Mouse (Mus musculus): ENCODE data around the gene Ubc. TPM values are rescaled to one million over a fixed set of nuclear protein-coding genes. Genes with fewer than 3 reads are reported as not detected.
"Not testable (repeated sequence)": the region's sequence is repeated elsewhere in the genome, so short reads cannot be mapped to it uniquely, and the experiment has no call there.

Ubc gene
- polyA plus RNA-seq, 1 experiment from 2014 or later: 1,103 TPM

GRCm38 (mm10) chr5:125418636-125419035, 28.6 kb upstream of the Ubc start:
- ATAC-seq (ENCODE audit: insufficient read depth): no peak
- no peak for TF ChIP-seq CTCF (IDR thresholded peaks at IDR 0.05; ENCODE audit: low read depth)

GRCm38 (mm10) chr5:125416183-125416582, 26.2 kb upstream of the Ubc start:
- whole genome bisulfite sequencing: 94% methylated on average over 8 of the region's 8 CpGs
- no peaks in the 10 kb centered on the region for H3K9me3 ChIP-seq (ENCODE audit: low read depth, low read length)
- H3K4me1 ChIP-seq (ENCODE audit: insufficient read depth): no peaks in the 10 kb centered on the region
- no peak overlapping the region for H3K4me2 ChIP-seq
- no peaks in the 10 kb centered on the region for H3K27me3 ChIP-seq (ENCODE audit: insufficient read depth, low read length)
- H3K27ac ChIP-seq (ENCODE audit: low read depth): no peak overlapping the region
- ATAC-seq (ENCODE audit: insufficient read depth) (no peak), DNase-seq (no peak)
- peaks cover 78% of the 10 kb centered on the region for H3K36me3 ChIP-seq (ENCODE audit: insufficient read depth)
- no peak overlapping the region for H3K4me3 ChIP-seq (ENCODE audit: low read depth, low read length)
- no peak overlapping the region for H3K9ac ChIP-seq
- no peak for TF ChIP-seq CTCF (IDR thresholded peaks at IDR 0.05; ENCODE audit: low read depth)

More at GRCm38 (mm10) chr5:125418636-125419035, 28.6 kb upstream of the Ubc start:
- Histone ChIP-seq H3K36me3 (ENCODE audit: insufficient read depth) (peaks cover 97% of the 10 kb centered on the region), H3K9ac (no peak overlapping the region), H3K4me1 (ENCODE audit: insufficient read depth) (no peaks in the 10 kb centered on the region), H3K9me3 (ENCODE audit: low read depth, low read length) (no peaks in the 10 kb centered on the region), H3K4me2 (no peak overlapping the region), H3K27ac (ENCODE audit: low read depth) (no peak overlapping the region), H3K27me3 (ENCODE audit: insufficient read depth, low read length) (no peaks in the 10 kb centered on the region), H3K4me3 (ENCODE audit: low read depth, low read length) (no peak overlapping the region)
- no peak for DNase-seq
- 87% methylated on average over 12 of the region's 12 CpGs for WGBS

- H3K27ac ChIP-seq (ENCODE audit: low read depth): no peak overlapping the region
- H3K4me2 ChIP-seq: no peak overlapping the region
- no peaks in the 10 kb centered on the region for H3K4me1 ChIP-seq (ENCODE audit: insufficient read depth)
- H3K9ac ChIP-seq: no peak overlapping the region
- no peak overlapping the region for H3K4me3 ChIP-seq (ENCODE audit: low read depth, low read length)
- WGBS: 52% methylated on average over 4 of the region's 4 CpGs
- DNase-seq: peak; percentile 82
- no peak for TF ChIP-seq CTCF (IDR thresholded peaks at IDR 0.05; ENCODE audit: low read depth)
- peak; percentile 26; the same call in 1 of the 2 replicates for ATAC-seq (ENCODE audit: insufficient read depth)
- no peaks in the 10 kb centered on the region for H3K27me3 ChIP-seq (ENCODE audit: insufficient read depth, low read length)
- no peaks in the 10 kb centered on the region for H3K9me3 ChIP-seq (ENCODE audit: low read depth, low read length)
- H3K36me3 ChIP-seq (ENCODE audit: insufficient read depth): peaks cover 56% of the 10 kb centered on the region
Observed at GRCm38 (mm10) chr5:125413763-125414162, 23.8 kb upstream of the Ubc start.

GRCm38 (mm10) chr5:125412536-125412935, 22.5 kb upstream of the Ubc start:
- DNase-seq; H3K9me3 ChIP-seq (ENCODE audit: low read depth, low read length); H3K4me1 ChIP-seq (ENCODE audit: insufficient read depth); H3K27ac ChIP-seq (ENCODE audit: low read depth); H3K4me3 ChIP-seq (ENCODE audit: low read depth, low read length); ATAC-seq (ENCODE audit: insufficient read depth); H3K27me3 ChIP-seq (ENCODE audit: insufficient read depth, low read length); H3K4me2 ChIP-seq; H3K9ac ChIP-seq: not testable (repeated sequence)
- H3K36me3 ChIP-seq (ENCODE audit: insufficient read depth): peaks cover 44% of the 10 kb centered on the region
- 91% methylated on average over 8 of the region's 8 CpGs for WGBS

GRCm38 (mm10) chr5:125411972-125412530, 22.0 kb upstream of the Ubc start:
- Histone ChIP-seq H3K4me1 (ENCODE audit: insufficient read depth) (no peaks in the 10 kb centered on the region), H3K27me3 (ENCODE audit: insufficient read depth, low read length) (no peaks in the 10 kb centered on the region), H3K4me3 (ENCODE audit: low read depth, low read length) (no peak overlapping the region), H3K27ac (ENCODE audit: low read depth) (no peak overlapping the region), H3K4me2 (no peak overlapping the region), H3K9ac (no peak overlapping the region), H3K9me3 (ENCODE audit: low read depth, low read length) (no peaks in the 10 kb centered on the region), H3K36me3 (ENCODE audit: insufficient read depth) (peaks cover 39% of the 10 kb centered on the region)
- TF ChIP-seq CTCF (IDR thresholded peaks at IDR 0.05; ENCODE audit: low read depth): peak; percentile 69
- peak; percentile 78 for DNase-seq
- ATAC-seq (ENCODE audit: insufficient read depth): no peak
- WGBS: 58% methylated on average over 5 of the region's 5 CpGs

- DNase-seq (peak; percentile 89), ATAC-seq (ENCODE audit: insufficient read depth) (peak; percentile 40)
- H3K9ac ChIP-seq: peak overlapping the region; percentile 40; the same call in 1 of the 2 replicates
- peak overlapping the region; percentile 26; the same call in 1 of the 2 replicates for H3K27ac ChIP-seq (ENCODE audit: low read depth)
- no peaks in the 10 kb centered on the region for H3K27me3 ChIP-seq (ENCODE audit: insufficient read depth, low read length)
- H3K36me3 ChIP-seq (ENCODE audit: insufficient read depth): peaks cover 13% of the 10 kb centered on the region
- 6% methylated on average over 20 of the region's 20 CpGs for WGBS
- no peaks in the 10 kb centered on the region for H3K9me3 ChIP-seq (ENCODE audit: low read depth, low read length)
- no peak for TF ChIP-seq CTCF (IDR thresholded peaks at IDR 0.05; ENCODE audit: low read depth)
- H3K4me3 ChIP-seq (ENCODE audit: low read depth, low read length): peak overlapping the region; percentile 42
- no peaks in the 10 kb centered on the region for H3K4me1 ChIP-seq (ENCODE audit: insufficient read depth)
- H3K4me2 ChIP-seq: peak overlapping the region; percentile 90
Observed at GRCm38 (mm10) chr5:125409348-125410090, 19.5 kb upstream of the Ubc start.

- TF ChIP-seq CTCF (IDR thresholded peaks at IDR 0.05; ENCODE audit: low read depth): no peak
- DNase-seq (peak; percentile 96), ATAC-seq (ENCODE audit: insufficient read depth) (peak; percentile 55)
- peak overlapping the region; percentile 40; the same call in 1 of the 2 replicates for H3K9ac ChIP-seq
- peaks cover 7% of the 10 kb centered on the region for H3K36me3 ChIP-seq (ENCODE audit: insufficient read depth)
- no peaks in the 10 kb centered on the region for H3K27me3 ChIP-seq (ENCODE audit: insufficient read depth, low read length)
- no peaks in the 10 kb centered on the region for H3K9me3 ChIP-seq (ENCODE audit: low read depth, low read length)
- peak overlapping the region; percentile 90 for H3K4me2 ChIP-seq
- 0 out of 2 replicates have a peak, but pooled peaks cover 1% of the 10 kb centered on the region for H3K4me1 ChIP-seq (ENCODE audit: insufficient read depth)
- 0 out of 2 replicates have a peak overlapping the region, but pooled peaks have one; percentile 10 for H3K27ac ChIP-seq (ENCODE audit: low read depth)
- WGBS: 2% methylated on average over 13 of the region's 13 CpGs
- peak overlapping the region; percentile 42 for H3K4me3 ChIP-seq (ENCODE audit: low read depth, low read length)
Observed at GRCm38 (mm10) chr5:125408842-125409241, 18.8 kb upstream of the Ubc start.
